10 mouse cellular contexts compared by ENCODE assay signal in genomic region chr7:38191571-38191970, GRCm38 (mm10). TPM values are rescaled to one million over a fixed set of nuclear protein-coding genes. Genes with fewer than 3 reads are reported as not detected.
DNase-seq lines count a peak whose midpoint lies in the region; ATAC-seq and TF ChIP-seq lines count a peak whose summit lies in the region.
"Had no signal": no experiment of that assay in that cellular context is flagged by ENCODE, and none has a peak within 500 bp of the region (broad histone marks: within the 10 kb centered on the region; RNA-seq: fewer than 3 reads in every experiment).

No protein-coding gene starts in this region.

- WGBS in lung, adult 2 months, result 57% methylated on average over 10 of the region's 10 CpGs

- H3K27ac ChIP-seq in MEL (ENCODE audit: control insufficient read depth, low read depth, low read length), result no peak overlapping the region
- H3K27ac ChIP-seq: embryonic facial prominence, embryonic 12.5 days; heart, embryonic 15.5 days had no signal

- H3K27me3 ChIP-seq in MEL (ENCODE audit: control insufficient read depth in 1 of 2, insufficient read depth in 2 of 2, low read length in 2 of 2), result no peaks in the 10 kb centered on the region
- H3K27me3 ChIP-seq: embryonic facial prominence, embryonic 12.5 days; heart, embryonic 15.5 days had no signal

- H3K36me3 ChIP-seq in MEL (ENCODE audit: control insufficient read depth in 1 of 2, insufficient read depth in 2 of 2, low read length in 2 of 2), result no peaks in the 10 kb centered on the region

- no peak overlapping the region for H3K9ac ChIP-seq in MEL (ENCODE audit: control insufficient read depth, low read depth, low read length, poor library complexity, severe bottlenecking)
- H3K9ac ChIP-seq: embryonic facial prominence, embryonic 12.5 days; heart, embryonic 15.5 days had no signal

- no peak for ATAC-seq in granulocyte monocyte progenitor cell, adult 5-6 weeks (replicated peaks; ENCODE audit: poor library complexity, severe bottlenecking)

- no peak overlapping the region for H3K4me3 ChIP-seq in lung, adult 2 months (replicated peaks; ENCODE audit: extremely low read depth, low read depth, low read length)
- H3K4me3 ChIP-seq in MEL (ENCODE audit: control insufficient read depth in 1 of 2, insufficient read depth in 1 of 2, low read depth in 2 of 2, low read length in 2 of 2), result no peak overlapping the region
- H3K4me3 ChIP-seq: embryonic facial prominence, embryonic 12.5 days; heart, embryonic 15.5 days had no signal

- no peaks in the 10 kb centered on the region for H3K79me2 ChIP-seq in MEL (ENCODE audit: control insufficient read depth, insufficient read depth, low read length, poor library complexity)

- 0 out of 2 replicates have a peak, but pooled peaks cover 2% of the 10 kb centered on the region for H3K4me1 ChIP-seq in lung, adult 2 months (ENCODE audit: control insufficient read depth, insufficient read depth, low read length)
- no peaks in the 10 kb centered on the region for H3K4me1 ChIP-seq in MEL (ENCODE audit: control insufficient read depth in 1 of 2, insufficient read depth in 2 of 2, low read length in 2 of 2)
- H3K4me1 ChIP-seq: embryonic facial prominence, embryonic 12.5 days; heart, embryonic 15.5 days had no signal

- TF ChIP-seq EP300 in MEL (IDR thresholded peaks at IDR 0.05; ENCODE audit: low read depth in 1 of 2, low read length in 2 of 2), result no peak

- no peak for TF ChIP-seq RAD21 in MEL (IDR thresholded peaks at IDR 0.05; ENCODE audit: low read depth, low read length)

- TF ChIP-seq POLR2A in lung, adult 2 months (IDR thresholded peaks at IDR 0.05; ENCODE audit: borderline replicate concordance, extremely low read depth, low read depth, low read length), result no peak
- TF ChIP-seq POLR2A in MEL (IDR thresholded peaks at IDR 0.05; ENCODE audit: control insufficient read depth in 1 of 2, insufficient read depth in 1 of 2, low read depth in 1 of 2, low read length in 2 of 2, poor library complexity in 1 of 2), result no peak

- TF ChIP-seq CTCF in lung, adult 2 months (IDR thresholded peaks at IDR 0.05; ENCODE audit: insufficient read depth, low read length), result peak; percentile 45; the same call in 1 of the 2 replicates
- TF ChIP-seq CTCF in MEL (IDR thresholded peaks at IDR 0.05 in 2 of 3, conservative IDR thresholded peaks at IDR 0.05 in 1 of 3; ENCODE audit: control insufficient read depth in 1 of 3, insufficient read depth in 1 of 3, low read depth in 2 of 3, low read length in 3 of 3, poor library complexity in 1 of 3, severe bottlenecking in 1 of 3), result peak; percentile 45 to 50 (median 49)

- H3K9me3 ChIP-seq in MEL (replicated peaks; ENCODE audit: insufficient read depth, low read length), result no peaks in the 10 kb centered on the region
- H3K9me3 ChIP-seq: embryonic facial prominence, embryonic 12.5 days; heart, embryonic 15.5 days had no signal

- peak; percentile 24 for DNase-seq in embryo, embryonic 11 days
- no peak for DNase-seq in embryo, embryonic 10.5 days (ENCODE audit: low spot score)
- DNase-seq in lung, adult 2 months, result no peak
- no peak for DNase-seq in lung, postnatal 36 days
- peak; percentile 44 for DNase-seq in MEL (ENCODE audit: low read depth, low spot score)
- DNase-seq in naive thymus-derived CD4-positive, alpha-beta T cell, adult 2 months (ENCODE audit: low read depth), result peak; percentile 59
- no peak for DNase-seq in ovary, postnatal 14 days (ENCODE audit: low spot score)

TF ChIP-seq in MEL, 35 proteins besides CTCF, POLR2A, EP300 and RAD21:
- no peak for TF ChIP-seq ELF1 (IDR thresholded peaks at IDR 0.05; ENCODE audit: low read depth, low read length)
- TF ChIP-seq NELFE (IDR thresholded peaks at IDR 0.05; ENCODE audit: low read depth, low read length), result no peak
- TF ChIP-seq MAFK (IDR thresholded peaks at IDR 0.05; ENCODE audit: borderline replicate concordance, low read depth, low read length), result no peak
- TF ChIP-seq POLR2AphosphoS2 (IDR thresholded peaks at IDR 0.05; ENCODE audit: low read length), result no peak
- no peak for TF ChIP-seq TBP (IDR thresholded peaks at IDR 0.05; ENCODE audit: low read depth, low read length)
- no peak for TF ChIP-seq UBTF (IDR thresholded peaks at IDR 0.05; ENCODE audit: borderline replicate concordance, insufficient read depth, low read depth, low read length)
- TF ChIP-seq NRF1 (IDR thresholded peaks at IDR 0.05; ENCODE audit: insufficient read depth, low read depth, low read length, poor library complexity, severe bottlenecking), result no peak
- TF ChIP-seq SMC3 (IDR thresholded peaks at IDR 0.05; ENCODE audit: low read depth, low read length), result no peak
- no peak for TF ChIP-seq JUND (IDR thresholded peaks at IDR 0.05; ENCODE audit: low read depth, low read length)
- no peak for TF ChIP-seq USF1 (IDR thresholded peaks at IDR 0.05; ENCODE audit: low read depth, low read length)
- TF ChIP-seq ZC3H11A (IDR thresholded peaks at IDR 0.05; ENCODE audit: low read depth, low read length), result no peak
- TF ChIP-seq POLR2AphosphoS5 (IDR thresholded peaks at IDR 0.05; ENCODE audit: borderline replicate concordance, low read depth, low read length), result no peak
- TF ChIP-seq KAT2A (conservative IDR thresholded peaks at IDR 0.05; ENCODE audit: low read depth, low read length), result no peak
- TF ChIP-seq RCOR1 (IDR thresholded peaks at IDR 0.05; ENCODE audit: low read depth, low read length), result no peak
- TF ChIP-seq HCFC1 (IDR thresholded peaks at IDR 0.05; ENCODE audit: low read depth, low read length), result no peak

RNA-seq across cellular contexts. Expression of gene 1600014C10Rik, which starts 8.6 kb away (rescaled TPM):
- polyA plus RNA-seq in lung, adult 2 months (2012; rRNA removed), result 12.2 and 16.4 TPM in 2 replicates
- 9.0 and 10.2 TPM in 2 replicates for total RNA-seq in MEL (2012; rRNA removed)
- 10 to 100 TPM in 1 of 2 experiments, not detected in 1; 14.7 TPM for polyA plus RNA-seq in MEL (2012; ENCODE audit: insufficient read depth in 1 of 2, insufficient read length in 2 of 2, low read depth in 1 of 2, low replicate concordance in 2 of 2, missing spikeins in 1 of 2)
- 31.3 and 39.0 TPM in 2 replicates for total RNA-seq in granulocyte monocyte progenitor cell, adult 5-6 weeks (2014; fragmentation: Nextera tagmentation)
- total RNA-seq in granulocyte monocyte progenitor cell, adult 5-6 weeks (2017), result 23.6 and 31.1 TPM in 2 replicates

RNA-seq across cellular contexts. Expression of gene Plekhf1, which starts 36.2 kb away (rescaled TPM):
- polyA plus RNA-seq in lung, adult 2 months (2012; rRNA removed), result 3.2 and 4.4 TPM in 2 replicates
- 0.85 and 0.89 TPM in 2 replicates for total RNA-seq in MEL (2012; rRNA removed)
- 1 to 10 TPM in 1 of 2 experiments, not detected in 1; 1.7 TPM for polyA plus RNA-seq in MEL (2012; ENCODE audit: insufficient read depth in 1 of 2, insufficient read length in 2 of 2, low read depth in 1 of 2, low replicate concordance in 2 of 2, missing spikeins in 1 of 2)
- 0.32 and 2.8 TPM in 2 replicates for total RNA-seq in granulocyte monocyte progenitor cell, adult 5-6 weeks (2014; fragmentation: Nextera tagmentation)
- 0.52 and 1.2 TPM in 2 replicates for total RNA-seq in granulocyte monocyte progenitor cell, adult 5-6 weeks (2017)

Comparison
In these comparisons a context has a peak if more than half of its experiments do, and no peak if none do; other contexts are left out.
1. DNase-seq: peak in embryo, embryonic 11 days (single experiment), MEL (single experiment) and naive thymus-derived CD4-positive, alpha-beta T cell, adult 2 months (single experiment); none in embryo, embryonic 10.5 days (single experiment), lung, adult 2 months (single experiment), lung, postnatal 36 days (single experiment) and ovary, postnatal 14 days (single experiment).